Mouse (Mus musculus): ENCODE measurements around the gene Notch1. TPM values are rescaled to one million over a fixed set of nuclear protein-coding genes. Genes with fewer than 3 reads are reported as not detected.

Notch1 gene
- polyA plus RNA-seq, 1 experiment from 2014 or later, result 56.2 TPM

GRCm38 (mm10) chr2:26547481-26547880, 31.0 kb upstream of the Notch1 start:
- ATAC-seq (ENCODE audit: low FRiP score, low read depth), result no peak
- WGBS, result 30% methylated on average over 2 of the region's 2 CpGs
- H3K9me3 ChIP-seq, result no peaks in the 10 kb centered on the region
- H3K9ac ChIP-seq (replicated peaks), result no peak overlapping the region; the same call in 1 of the 2 replicates
- no peak overlapping the region for H3K4me3 ChIP-seq
- H3K4me1 ChIP-seq, result peaks cover 18% of the 10 kb centered on the region
- no peaks in the 10 kb centered on the region for H3K36me3 ChIP-seq
- H3K4me2 ChIP-seq (replicated peaks), result no peak overlapping the region
- peak overlapping the region; percentile 26; the same call in 1 of the 2 replicates for H3K27ac ChIP-seq (replicated peaks)
- H3K27me3 ChIP-seq, result peaks cover 6% of the 10 kb centered on the region; the same call in 1 of the 2 replicates

DNA sequence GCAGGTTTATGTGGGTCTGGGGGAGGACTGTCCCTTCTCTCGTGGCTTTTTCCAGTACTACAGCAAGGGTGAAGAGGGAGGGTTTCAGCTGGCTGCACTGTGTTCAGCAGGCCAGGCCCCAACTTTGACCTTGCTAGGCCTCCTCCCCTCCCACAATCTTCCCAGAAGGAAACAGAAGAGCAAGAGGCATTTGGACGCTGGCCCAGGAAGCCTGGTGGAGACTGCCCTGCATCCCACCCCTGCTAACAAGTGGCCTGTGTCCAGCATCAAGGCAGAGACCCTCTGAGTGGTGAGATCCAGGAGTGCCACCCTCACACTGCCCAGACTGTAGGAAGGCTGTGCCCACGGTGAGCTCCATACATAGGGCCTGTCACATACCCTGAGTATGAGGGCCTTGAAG, 27.8 kb upstream of the Notch1 start:
- no peak for ATAC-seq (ENCODE audit: low FRiP score, low read depth)
- no peak overlapping the region for H3K27ac ChIP-seq (replicated peaks)
- H3K27me3 ChIP-seq, result peaks cover 10% of the 10 kb centered on the region; the same call in 1 of the 2 replicates
- H3K4me1 ChIP-seq, result peaks cover 31% of the 10 kb centered on the region
- no peaks in the 10 kb centered on the region for H3K9me3 ChIP-seq
- H3K4me3 ChIP-seq, result no peak overlapping the region
- no peak overlapping the region for H3K4me2 ChIP-seq (replicated peaks)
- 73% methylated on average over 3 of the region's 3 CpGs for WGBS
- no peaks in the 10 kb centered on the region for H3K36me3 ChIP-seq
- no peak overlapping the region for H3K9ac ChIP-seq (replicated peaks)

- no peak overlapping the region for H3K4me3 ChIP-seq
- peaks cover 31% of the 10 kb centered on the region for H3K4me1 ChIP-seq
- no peaks in the 10 kb centered on the region for H3K36me3 ChIP-seq
- H3K27me3 ChIP-seq, result peaks cover 11% of the 10 kb centered on the region; the same call in 1 of the 2 replicates
- 92% methylated on average over 8 of the region's 8 CpGs for WGBS
- no peak for ATAC-seq (ENCODE audit: low FRiP score, low read depth)
- no peak overlapping the region for H3K27ac ChIP-seq (replicated peaks)
- H3K9ac ChIP-seq (replicated peaks), result no peak overlapping the region
- no peak overlapping the region for H3K4me2 ChIP-seq (replicated peaks)
- H3K9me3 ChIP-seq, result no peaks in the 10 kb centered on the region
Observed at GRCm38 (mm10) chr2:26543768-26544167, 27.3 kb upstream of the Notch1 start.

- H3K9me3 ChIP-seq, result no peaks in the 10 kb centered on the region
- 75% methylated on average over 4 of the region's 4 CpGs for WGBS
- no peak overlapping the region for H3K9ac ChIP-seq (replicated peaks)
- no peak overlapping the region for H3K4me2 ChIP-seq (replicated peaks)
- H3K4me3 ChIP-seq, result no peak overlapping the region
- ATAC-seq (ENCODE audit: low FRiP score, low read depth), result no peak
- H3K4me1 ChIP-seq, result peaks cover 31% of the 10 kb centered on the region
- no peaks in the 10 kb centered on the region for H3K36me3 ChIP-seq
- H3K27me3 ChIP-seq, result peaks cover 11% of the 10 kb centered on the region; the same call in 1 of the 2 replicates
- no peak overlapping the region for H3K27ac ChIP-seq (replicated peaks)
Observed at GRCm38 (mm10) chr2:26543155-26543554, 26.7 kb upstream of the Notch1 start.

- Histone ChIP-seq H3K9me3 (no peaks in the 10 kb centered on the region), H3K4me3 (no peak overlapping the region), H3K27ac (replicated peaks) (peak overlapping the region; percentile 7), H3K9ac (replicated peaks) (no peak overlapping the region), H3K4me1 (peaks cover 21% of the 10 kb centered on the region), H3K4me2 (replicated peaks) (no peak overlapping the region), H3K36me3 (no peaks in the 10 kb centered on the region), H3K27me3 (0 out of 2 replicates have a peak, but pooled peaks cover 5% of the 10 kb centered on the region)
- no peak; the same call in 1 of the 2 replicates for ATAC-seq (ENCODE audit: low FRiP score, low read depth)
- WGBS, result 39% methylated on average over 9 of the region's 9 CpGs
Observed at GRCm38 (mm10) chr2:26541258-26541910, 24.9 kb upstream of the Notch1 start.

DNA sequence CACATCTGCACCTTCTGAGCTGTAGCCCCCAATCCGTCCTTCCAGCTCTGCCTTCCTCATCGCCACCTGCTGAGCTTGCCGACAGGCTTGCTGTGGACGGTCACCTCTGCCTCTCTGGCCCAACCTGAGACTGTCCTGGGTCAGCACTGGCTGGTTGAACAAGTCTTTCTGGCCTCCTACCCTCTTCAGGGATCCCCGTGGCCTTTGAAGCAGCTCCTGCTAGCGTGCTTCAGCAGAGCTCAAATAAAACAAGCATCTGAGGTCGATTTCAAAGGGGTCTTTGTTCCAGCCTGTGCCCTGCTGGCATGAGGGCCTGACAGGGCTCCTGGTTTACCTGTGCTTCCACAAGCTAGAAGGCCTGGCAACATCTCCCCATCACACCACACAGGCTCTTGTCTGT, 24.3 kb upstream of the Notch1 start:
- no peak for ATAC-seq (ENCODE audit: low FRiP score, low read depth)

DNA sequence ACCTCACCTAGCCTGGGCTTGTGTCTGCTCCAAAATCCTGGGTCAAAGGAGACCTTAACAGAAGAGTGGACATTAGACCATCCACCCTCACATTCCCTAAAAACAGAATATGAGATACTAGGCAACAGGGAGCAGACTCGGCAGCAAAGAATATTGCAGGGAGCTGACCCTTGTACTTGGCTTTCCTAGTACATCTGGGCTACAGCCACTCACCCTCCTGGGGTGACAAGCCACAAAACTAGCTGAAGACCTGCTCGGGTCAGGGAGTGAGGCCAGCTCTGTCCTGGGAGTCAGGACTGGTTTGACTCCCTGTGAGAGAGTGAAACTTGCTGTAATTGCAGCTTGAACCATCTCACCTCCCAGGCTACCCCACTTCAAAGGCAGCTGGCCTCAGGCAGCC, 23.1 kb upstream of the Notch1 start:
- Histone ChIP-seq H3K27me3 (0 out of 2 replicates have a peak, but pooled peaks cover 5% of the 10 kb centered on the region), H3K27ac (replicated peaks) (no peak overlapping the region), H3K4me3 (no peak overlapping the region), H3K4me2 (replicated peaks) (no peak overlapping the region), H3K4me1 (peaks cover 40% of the 10 kb centered on the region), H3K9me3 (no peaks in the 10 kb centered on the region), H3K9ac (replicated peaks) (no peak overlapping the region), H3K36me3 (no peaks in the 10 kb centered on the region)
- no peak for ATAC-seq (ENCODE audit: low FRiP score, low read depth)
- 74% methylated on average over 2 of the region's 2 CpGs for WGBS

More for the DNA sequence above, 24.3 kb upstream of the Notch1 start:
- Histone ChIP-seq H3K9me3 (no peaks in the 10 kb centered on the region), H3K4me3 (no peak overlapping the region), H3K9ac (replicated peaks) (0 out of 2 replicates have a peak overlapping the region, but pooled peaks have one; percentile 3), H3K4me1 (peaks cover 28% of the 10 kb centered on the region), H3K36me3 (no peaks in the 10 kb centered on the region), H3K4me2 (replicated peaks) (no peak overlapping the region), H3K27ac (replicated peaks) (no peak overlapping the region), H3K27me3 (0 out of 2 replicates have a peak, but pooled peaks cover 5% of the 10 kb centered on the region)
- 27% methylated on average over 7 of the region's 7 CpGs for WGBS

DNA sequence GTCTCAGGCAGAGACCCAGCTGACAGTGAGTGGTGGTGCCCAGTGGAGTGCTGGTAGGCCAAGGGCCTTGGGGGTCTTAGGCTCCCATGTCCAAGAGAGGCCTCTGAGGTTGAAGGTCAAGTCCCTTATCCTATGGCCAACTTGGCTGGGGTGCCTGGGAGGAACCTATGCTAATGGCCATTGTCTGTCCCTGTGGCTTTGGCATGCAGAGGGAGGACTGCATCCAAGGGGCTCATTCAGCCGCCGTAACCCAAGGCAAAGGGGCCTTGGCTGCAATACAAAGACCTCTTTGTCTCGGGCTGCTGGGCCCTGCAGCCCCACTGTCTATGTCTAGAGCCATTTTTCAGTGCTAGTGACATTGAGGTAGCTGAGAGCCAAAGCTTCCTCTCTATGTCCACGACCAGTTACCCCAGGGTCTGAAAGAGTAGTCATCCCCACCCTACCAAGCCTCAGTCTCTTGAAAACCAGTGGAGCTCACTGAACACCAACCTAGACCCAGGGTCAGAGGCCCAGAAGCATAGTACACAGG, 19.1 kb upstream of the Notch1 start:
- 11% methylated on average over 4 of the region's 4 CpGs for WGBS
- Histone ChIP-seq H3K4me3 (no peak overlapping the region), H3K4me1 (peaks cover 49% of the 10 kb centered on the region), H3K36me3 (no peaks in the 10 kb centered on the region), H3K27me3 (0 out of 2 replicates have a peak, but pooled peaks cover 5% of the 10 kb centered on the region), H3K9me3 (no peaks in the 10 kb centered on the region), H3K4me2 (replicated peaks) (no peak overlapping the region), H3K9ac (replicated peaks) (no peak overlapping the region), H3K27ac (replicated peaks) (peak overlapping the region; percentile 77)
- ATAC-seq (ENCODE audit: low FRiP score, low read depth), result peak; percentile 73

DNA sequence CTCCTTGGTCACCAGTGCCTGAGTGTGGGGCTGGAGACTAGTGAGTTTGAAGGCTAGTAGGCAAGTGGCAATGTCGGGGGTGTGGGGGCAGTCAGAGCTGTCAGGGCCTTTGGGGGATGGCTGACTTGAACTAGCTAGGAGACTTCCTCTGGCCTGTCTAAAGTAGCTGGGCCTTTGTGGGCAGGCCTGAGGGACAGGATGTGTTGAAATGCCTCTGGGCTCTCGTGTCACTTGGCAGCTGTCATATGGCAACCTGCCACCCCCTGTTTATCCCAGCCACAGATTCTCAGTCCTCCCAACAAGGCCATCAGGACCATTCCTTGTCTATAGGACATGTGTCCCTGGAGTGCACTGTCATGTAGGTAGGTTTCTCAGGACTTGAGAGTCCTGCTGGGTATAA, 18.2 kb upstream of the Notch1 start:
- no peaks in the 10 kb centered on the region for H3K9me3 ChIP-seq
- H3K4me1 ChIP-seq, result peaks cover 41% of the 10 kb centered on the region
- 0 out of 2 replicates have a peak, but pooled peaks cover 4% of the 10 kb centered on the region for H3K27me3 ChIP-seq
- H3K4me3 ChIP-seq, result no peak overlapping the region
- no peak overlapping the region for H3K4me2 ChIP-seq (replicated peaks)
- H3K36me3 ChIP-seq, result no peaks in the 10 kb centered on the region
- WGBS, result 78% methylated on average over 2 of the region's 2 CpGs
- H3K27ac ChIP-seq (replicated peaks), result 0 out of 2 replicates have a peak overlapping the region, but pooled peaks have one; percentile 16
- H3K9ac ChIP-seq (replicated peaks), result no peak overlapping the region
- no peak for ATAC-seq (ENCODE audit: low FRiP score, low read depth)

DNA sequence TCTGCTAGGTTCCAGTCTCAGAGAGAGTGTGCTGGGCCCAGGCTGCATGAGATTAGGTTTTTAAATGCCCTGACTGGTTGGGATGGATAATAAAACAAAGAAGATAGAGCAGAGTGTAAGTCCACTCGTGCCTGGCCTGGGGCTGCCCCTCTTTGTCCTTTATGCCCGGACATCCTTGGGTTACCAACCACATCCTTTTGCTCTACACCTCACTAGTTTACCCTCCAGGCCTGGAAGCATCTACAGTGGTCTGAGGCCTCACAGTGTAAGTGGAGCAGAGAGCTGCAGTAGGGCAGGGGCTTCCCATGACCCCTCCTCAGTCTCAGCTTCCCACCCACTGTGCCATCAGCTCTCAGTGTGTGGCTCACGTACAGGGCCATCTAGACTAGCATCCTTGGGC, 17.7 kb upstream of the Notch1 start:
- 56% methylated on average over 3 of the region's 3 CpGs for WGBS
- H3K4me1 ChIP-seq, result peaks cover 41% of the 10 kb centered on the region
- H3K9ac ChIP-seq (replicated peaks), result no peak overlapping the region

DNA sequence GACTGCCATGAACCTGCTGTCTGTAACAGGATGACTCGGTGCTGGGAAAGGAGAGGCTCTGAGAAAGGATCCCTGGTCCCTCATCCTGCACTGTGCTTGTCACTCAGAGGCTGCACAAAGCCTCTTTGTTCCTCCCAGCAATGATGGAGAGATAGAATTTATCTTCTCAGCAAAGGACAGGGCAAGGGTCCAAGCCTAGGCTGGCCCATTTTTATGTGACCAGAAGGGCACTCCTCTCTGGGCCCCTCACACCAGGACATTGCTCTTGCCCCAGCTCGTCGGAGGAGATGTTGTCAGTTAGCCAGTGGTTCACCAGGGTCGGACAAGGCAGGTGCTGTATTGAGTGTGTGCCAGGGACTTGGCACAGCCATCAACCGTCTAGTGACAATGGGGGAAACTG, 16.8 kb upstream of the Notch1 start:
- no peak for ATAC-seq (ENCODE audit: low FRiP score, low read depth)
- WGBS, result 33% methylated on average over 5 of the region's 5 CpGs
- Histone ChIP-seq H3K9me3 (no peaks in the 10 kb centered on the region), H3K4me2 (replicated peaks) (no peak overlapping the region), H3K36me3 (no peaks in the 10 kb centered on the region), H3K4me3 (no peak overlapping the region), H3K27ac (replicated peaks) (peak overlapping the region; percentile 75), H3K9ac (replicated peaks) (no peak overlapping the region), H3K27me3 (no peaks in the 10 kb centered on the region), H3K4me1 (peaks cover 41% of the 10 kb centered on the region)

More for the DNA sequence above, 17.7 kb upstream of the Notch1 start:
- Histone ChIP-seq H3K9me3 (no peaks in the 10 kb centered on the region), H3K4me2 (replicated peaks) (no peak overlapping the region), H3K4me3 (no peak overlapping the region), H3K36me3 (no peaks in the 10 kb centered on the region), H3K27me3 (no peaks in the 10 kb centered on the region), H3K27ac (replicated peaks) (peak overlapping the region; percentile 75; the same call in 1 of the 2 replicates)
- no peak for ATAC-seq (ENCODE audit: low FRiP score, low read depth)

DNA sequence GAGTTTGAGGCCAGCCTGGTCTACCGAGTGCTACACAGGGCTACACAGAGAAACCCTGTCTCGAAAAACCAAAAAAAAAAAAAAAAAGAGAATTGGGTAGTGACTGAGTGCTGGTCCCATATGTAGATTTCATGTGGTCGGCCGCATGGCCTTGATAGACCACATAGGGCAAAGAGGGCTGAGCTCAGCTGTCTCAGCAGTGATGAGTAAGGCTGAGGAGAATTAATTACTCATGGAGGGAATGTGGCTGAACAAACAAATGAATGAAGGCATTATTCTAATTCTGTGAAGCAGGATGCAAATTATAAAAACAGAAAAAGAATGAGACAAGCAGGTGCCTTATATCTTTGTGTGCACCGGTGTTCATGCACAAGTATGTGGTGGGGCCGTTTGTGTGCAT, 15.4 kb upstream of the Notch1 start:
- Histone ChIP-seq H3K9ac (replicated peaks) (no peak overlapping the region), H3K27me3 (no peaks in the 10 kb centered on the region), H3K36me3 (no peaks in the 10 kb centered on the region), H3K27ac (replicated peaks) (peak overlapping the region; percentile 75; the same call in 1 of the 2 replicates), H3K4me1 (peaks cover 41% of the 10 kb centered on the region), H3K9me3 (no peaks in the 10 kb centered on the region), H3K4me3 (no peak overlapping the region), H3K4me2 (replicated peaks) (no peak overlapping the region)
- WGBS, result 82% methylated on average over 6 of the region's 6 CpGs
- no peak for ATAC-seq (ENCODE audit: low FRiP score, low read depth)

Data from midbrain, embryonic 12.5 days (tissue).